Mouse (Mus musculus) mesoderm, embryonic 11.5 days (tissue): ENCODE data around the gene Ech1.
A peak's percentile ranks its signal among the peaks of the same experiment; 100 is the strongest.

Experiments used
- DNase-seq: peaks from one replicate; pipeline ENCODE4 v3.0.0-alpha.2; 2012; ENCODE audit warnings: low read depth, low spot score

The Ech1 gene

DNA sequence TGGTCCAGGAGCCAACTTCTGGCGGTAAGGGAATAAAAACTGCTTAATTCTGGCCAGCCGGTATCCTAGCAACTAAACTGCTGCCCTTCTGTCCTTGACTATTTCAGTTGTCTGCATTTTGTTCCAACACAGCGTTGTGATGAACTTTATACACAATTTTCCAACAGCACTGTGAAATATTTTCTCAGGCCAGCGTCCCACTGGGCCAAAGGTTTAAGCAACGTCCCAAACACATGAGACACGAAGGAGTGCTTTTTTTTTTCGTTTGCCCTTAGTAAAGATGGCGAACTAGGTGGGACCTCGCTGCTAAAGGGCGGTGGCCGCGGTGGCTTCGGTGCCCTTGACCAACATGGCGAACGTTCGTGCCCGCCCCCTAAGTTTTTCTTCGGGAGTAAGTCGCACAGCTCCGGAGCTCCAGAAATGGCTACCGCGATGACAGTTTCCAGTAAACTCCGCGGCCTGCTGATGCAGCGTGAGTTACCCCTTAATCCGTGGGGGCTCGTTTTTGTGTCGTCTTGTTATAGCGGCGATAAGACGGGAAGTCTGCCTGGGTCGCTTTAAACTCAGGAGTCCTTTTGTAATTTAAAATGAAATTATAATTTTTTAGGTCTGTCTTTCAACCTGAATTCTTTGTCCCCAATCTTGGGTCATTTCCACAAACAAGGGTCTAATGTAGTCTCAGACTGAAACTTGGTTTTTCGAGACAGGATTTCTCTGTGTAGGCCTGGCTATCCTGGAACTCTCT is at the start of gene Ech1:
Gene Ech1 (plus strand): TSS at position 277 of the 745 bp plus-strand sequence.
- peak; percentile 94 for DNase-seq

DNA sequence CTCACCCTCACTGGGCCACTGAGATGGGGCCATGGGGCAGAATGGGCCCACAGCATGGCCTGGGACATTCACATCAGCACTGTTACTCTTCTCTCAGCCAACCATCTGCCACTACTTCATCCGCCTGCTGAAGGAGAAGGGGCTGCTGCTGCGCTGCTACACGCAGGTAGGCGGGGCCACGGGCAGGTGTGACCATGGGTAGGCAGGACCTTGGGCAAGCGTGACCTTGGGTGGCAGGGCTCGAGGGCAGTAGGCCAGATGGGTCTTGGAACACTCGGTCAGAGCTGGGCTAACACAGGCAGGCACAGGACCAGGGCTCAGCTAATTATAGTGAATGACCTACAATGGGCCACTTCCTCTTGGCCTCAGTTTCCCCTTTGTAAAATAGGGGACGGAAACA is 46.2 kb upstream of the Ech1 start:
- no peak for DNase-seq

DNA sequence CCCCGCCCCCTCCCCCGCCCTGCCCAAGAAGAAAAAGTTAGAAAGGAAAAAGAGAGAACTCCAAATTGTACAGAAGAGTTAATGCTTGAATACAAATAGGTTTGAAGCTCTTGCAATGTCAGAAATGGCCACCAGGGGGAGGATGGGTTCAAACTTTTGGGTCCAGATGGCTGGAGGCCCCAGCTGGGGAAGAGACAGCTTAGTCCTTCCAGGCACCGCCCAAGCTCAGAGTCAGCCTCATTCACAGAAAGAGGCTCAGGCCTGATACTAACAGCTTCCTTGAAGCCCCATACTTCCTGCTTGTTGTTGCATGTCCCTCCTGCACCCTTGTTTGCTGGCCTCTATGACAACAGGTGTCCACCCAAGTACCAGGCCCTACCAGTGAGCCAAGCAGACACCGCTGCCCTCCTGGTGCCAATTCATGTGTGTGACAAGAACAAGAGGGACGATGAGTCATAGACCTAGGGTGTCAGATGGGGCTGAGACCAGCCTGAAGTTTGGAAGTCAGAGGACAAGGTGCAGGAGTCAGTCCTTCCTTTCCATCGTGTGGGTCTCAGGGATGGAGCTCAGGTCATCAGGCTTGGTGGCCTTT is 44.9 kb upstream of the Ech1 start:
- peak; percentile 87 for DNase-seq

DNA sequence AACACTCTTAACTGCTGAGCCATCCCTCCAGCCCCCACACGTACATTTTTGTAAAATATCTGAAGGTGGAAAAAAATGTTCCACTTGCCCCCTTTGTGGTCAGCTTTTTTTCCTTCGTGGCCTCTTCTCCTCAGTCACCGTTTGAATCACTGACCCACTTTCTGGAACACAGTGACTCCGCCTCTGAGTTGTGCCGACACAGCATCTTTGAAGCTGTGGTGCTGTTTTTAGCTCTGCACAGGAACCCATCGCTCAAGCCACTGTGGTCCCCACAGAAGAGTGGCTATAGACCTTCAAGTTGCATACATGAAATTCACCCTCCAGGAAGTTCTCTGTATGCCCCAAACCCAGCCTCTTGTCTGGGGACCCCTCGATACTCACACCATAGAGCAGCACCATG is 44.2 kb upstream of the Ech1 start:
- DNase-seq: no peak

DNA sequence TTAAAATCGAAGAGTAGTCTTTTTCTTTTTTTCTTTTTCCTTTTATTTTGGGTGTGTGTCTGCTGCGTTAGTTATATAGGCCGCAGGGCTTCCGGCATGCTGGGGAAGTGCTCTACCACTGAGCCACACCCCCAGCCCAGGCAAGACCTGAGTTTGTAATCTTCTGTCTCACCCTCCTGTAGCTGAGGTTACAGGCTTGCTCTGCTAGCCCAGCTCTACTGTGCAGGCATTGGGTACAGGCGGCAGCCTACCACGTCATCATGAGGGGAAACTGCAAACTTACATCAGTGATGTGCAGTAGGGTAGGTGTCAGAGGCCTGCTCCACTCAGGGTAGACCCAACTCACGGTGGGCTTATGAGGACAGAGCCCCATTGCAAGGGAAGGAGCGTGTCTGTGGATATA is 43.8 kb upstream of the Ech1 start:
- no peak for DNase-seq

DNA sequence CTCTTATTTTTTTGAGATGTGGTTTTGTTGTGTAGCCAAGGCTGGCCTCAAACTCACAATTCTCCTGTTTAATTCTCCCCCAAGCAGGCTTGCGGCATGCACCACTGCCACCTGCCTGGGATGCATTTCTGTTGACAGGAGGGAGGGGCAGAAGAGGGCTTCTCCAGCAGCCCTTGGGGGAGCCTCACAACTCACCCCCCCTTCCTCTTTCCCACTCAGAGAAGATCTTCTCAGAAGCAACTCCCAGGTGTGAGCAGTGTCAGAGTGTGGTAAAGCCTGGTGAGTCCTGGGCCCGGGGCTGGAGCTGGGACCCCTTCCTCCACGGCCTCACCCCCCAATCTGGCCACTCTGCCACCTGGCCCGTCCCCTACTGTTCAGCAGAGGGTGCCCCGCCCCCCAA is 39.9 kb upstream of the Ech1 start:
- DNase-seq: no peak

DNA sequence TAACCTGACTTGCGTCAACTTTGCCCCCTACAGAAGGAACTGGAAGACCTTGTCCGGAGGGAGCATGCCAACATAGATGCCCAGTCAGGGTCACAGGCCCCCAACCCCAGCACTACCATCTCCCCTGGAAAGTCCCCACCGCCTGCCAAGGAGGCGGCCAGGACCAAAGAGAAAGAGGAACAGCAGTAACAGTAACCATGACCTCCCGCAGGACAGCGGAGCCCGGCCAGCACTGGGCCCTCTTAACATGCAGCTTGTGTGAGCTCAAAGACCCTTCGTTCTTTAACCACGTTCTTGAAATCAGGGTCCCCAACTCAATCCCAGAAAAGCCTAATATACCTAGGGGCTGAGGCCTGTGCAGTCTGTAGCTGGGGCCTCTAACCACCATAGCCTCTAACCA is 37.1 kb upstream of the Ech1 start:
- no peak for DNase-seq

DNA sequence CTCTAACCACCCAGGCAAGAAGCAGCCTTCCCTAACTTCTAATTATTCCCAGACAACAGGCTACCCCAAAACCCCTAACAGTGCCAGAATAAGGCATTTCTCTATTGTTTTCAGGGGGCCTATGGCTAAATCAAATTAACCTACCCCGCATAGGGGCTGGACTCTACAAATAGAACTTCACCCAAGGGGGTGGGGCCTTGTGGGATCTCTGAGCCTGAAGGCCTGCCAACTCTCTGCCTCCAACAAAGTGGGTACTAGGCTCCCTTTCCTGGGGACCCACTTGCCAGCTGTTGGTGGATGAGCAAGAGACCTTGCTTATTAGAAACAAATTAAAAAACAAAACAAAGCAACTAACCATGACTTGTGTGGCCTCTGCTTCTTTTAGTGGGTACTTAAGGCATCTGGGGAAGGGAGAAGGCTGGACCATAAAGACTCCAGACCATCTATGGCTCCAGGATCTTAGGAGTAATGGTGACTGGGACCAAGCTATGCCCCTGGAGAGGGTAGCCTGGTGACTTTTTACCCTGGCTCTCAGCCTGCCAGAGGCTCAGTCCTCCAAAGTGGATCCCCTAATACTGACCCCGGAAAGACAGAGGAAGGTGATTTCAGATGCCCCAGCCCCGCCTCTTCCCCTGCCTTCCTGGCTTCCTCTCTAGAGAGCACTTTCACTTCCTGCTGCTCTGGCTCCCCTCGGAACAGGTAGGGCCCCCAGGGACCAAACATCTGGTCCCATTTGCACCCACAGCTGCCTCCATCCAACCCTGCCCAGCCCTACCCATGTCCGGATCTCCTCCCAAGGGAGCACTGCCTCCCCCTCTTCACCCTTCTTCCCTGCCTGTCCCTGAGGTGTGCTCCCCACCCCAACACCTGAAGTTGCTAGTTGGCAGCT is 36.5 kb upstream of the Ech1 start, which contains the start of gene Rinl:
Gene Rinl (plus strand): TSS at position 663 of the 889 bp plus-strand sequence.
- DNase-seq: no peak

DNA sequence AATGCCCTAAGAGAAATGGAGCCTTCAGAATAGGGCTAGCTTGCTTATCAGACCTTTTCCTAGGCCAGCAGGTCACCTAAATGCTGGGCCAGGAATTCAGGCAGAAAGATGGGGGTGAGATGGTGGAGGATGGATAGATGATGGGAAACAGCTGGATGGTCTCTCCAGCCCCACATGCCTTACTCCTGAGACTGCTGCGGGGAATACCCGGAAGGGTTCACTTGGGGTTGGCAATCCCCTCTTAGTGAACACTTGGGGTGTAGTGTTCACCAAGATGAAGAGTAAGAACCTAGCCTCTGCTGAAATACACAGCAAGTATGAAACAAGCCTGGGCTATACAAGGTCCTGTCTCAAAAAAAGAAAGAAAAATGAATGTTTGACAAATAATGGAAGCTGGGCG is 35.8 kb upstream of the Ech1 start:
- no peak for DNase-seq

DNA sequence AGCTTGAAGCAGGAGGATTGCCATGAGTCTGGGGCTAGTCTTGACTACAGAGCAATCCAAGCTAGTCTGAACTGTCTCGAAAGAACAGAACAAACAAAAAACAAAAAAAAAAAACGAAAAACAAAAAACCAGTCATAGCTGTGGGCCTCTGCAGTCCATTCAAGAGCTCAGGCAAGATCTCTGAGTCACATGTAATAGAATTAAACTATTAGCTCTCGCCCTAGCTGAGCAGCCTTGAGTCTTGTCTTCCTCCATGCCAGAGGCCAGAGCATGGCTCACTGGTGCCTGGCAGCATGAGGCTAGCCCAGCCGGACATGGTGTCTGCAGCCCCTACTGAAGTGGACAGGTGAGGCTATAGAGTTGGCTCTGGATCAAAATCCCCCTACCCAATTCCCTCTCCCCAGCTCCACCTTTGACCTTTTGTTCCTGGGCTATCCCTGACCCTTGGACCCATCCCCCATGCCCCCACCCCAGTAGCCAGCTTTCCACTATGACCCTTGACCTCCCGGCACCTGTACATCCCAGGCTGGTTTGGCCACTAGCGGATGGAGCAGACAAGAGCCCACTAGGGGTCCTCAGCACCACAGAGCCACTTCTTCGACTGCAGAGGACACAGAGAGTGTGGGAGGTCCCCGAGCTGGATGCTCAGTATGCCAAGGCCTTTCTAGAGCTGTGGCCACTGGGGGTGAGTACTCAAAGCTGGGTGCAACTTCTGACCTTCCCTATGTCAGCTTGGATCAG is 34.8 kb upstream of the Ech1 start:
- no peak for DNase-seq

DNA sequence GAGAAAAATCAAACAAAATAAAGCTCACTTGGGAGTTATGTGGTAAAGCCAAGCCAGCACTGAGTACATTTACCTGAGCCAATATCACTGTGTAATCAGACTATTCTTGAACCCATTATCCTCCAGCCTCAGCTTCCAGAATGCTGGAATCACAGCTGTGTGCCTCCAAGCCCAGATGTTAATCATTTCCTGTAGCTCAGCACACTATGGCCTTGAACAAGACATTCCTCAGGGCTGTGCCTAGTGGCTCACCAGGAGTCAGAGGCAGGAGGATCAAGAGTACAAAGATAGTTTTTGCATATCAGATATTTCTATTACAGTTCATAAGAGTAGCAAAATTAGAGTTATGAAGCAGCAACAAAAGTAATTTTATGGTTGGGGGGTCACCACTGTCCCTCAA is 33.3 kb upstream of the Ech1 start:
- no peak for DNase-seq

DNA sequence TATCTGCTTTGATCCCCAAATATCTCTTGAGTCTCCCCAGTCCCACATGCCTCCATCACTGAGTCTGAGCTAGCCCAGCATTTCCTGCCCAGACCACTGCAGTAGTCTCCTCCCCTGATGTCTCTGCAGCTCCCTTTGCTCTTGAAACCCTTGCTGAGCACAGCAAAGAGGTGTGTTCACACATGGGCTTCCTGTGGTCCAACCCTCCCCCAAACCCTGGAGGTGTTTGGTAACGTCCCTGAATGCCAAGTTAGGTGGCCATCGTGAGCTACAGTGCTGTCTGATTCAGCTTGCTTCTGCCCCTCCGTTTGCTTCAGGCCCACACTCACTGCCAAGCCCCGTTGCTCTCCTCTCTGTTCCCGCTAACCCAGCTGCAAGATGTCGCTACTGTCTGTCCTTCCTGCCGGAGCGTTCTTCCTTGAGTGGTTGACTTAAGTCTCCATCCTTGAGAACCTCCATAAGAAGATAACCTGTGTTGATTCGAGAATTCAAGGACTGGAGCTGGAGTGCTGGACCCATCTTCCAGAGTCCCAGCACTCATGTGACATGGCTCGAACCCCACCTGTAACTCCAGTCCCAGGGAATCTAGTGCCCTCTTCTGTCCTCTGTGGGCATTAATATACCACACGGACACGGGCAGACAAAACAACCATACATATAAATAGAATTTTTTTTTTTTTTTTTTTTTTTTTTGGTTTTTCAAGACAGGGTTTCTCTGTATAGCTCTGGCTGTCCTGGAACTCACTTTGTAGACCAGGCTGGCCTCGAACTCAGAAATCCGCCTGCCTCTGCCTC is 32.4 kb upstream of the Ech1 start:
- no peak for DNase-seq

DNA sequence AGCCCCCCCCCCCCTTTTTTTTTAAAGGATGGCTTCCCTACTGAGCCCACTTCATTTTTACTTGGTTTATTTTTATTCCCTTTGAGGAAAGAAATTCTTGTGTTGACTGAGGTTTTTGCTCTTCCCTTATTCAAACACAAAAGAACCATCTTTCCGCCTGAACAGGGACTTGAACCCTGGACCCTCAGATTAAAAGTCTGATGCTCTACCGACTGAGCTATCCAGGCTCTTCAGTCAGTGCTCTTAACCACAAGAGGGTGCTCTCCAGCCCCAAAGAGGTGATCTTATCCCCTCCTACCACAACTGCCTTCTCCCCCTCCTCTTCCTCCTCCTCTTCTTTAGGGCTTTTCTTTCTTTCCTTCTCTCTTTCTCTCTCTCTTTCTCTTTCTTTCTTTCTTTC is 31.2 kb upstream of the Ech1 start:
- DNase-seq: no peak

- no peak for DNase-seq
Observed at GRCm38 (mm10) chr7:28794496-28794895, 30.5 kb upstream of the Ech1 start.

- no peak for DNase-seq
Observed at GRCm38 (mm10) chr7:28795832-28796231, 29.2 kb upstream of the Ech1 start.

- DNase-seq: peak; percentile 79
Observed at GRCm38 (mm10) chr7:28796562-28796975, 28.4 kb upstream of the Ech1 start.

DNA sequence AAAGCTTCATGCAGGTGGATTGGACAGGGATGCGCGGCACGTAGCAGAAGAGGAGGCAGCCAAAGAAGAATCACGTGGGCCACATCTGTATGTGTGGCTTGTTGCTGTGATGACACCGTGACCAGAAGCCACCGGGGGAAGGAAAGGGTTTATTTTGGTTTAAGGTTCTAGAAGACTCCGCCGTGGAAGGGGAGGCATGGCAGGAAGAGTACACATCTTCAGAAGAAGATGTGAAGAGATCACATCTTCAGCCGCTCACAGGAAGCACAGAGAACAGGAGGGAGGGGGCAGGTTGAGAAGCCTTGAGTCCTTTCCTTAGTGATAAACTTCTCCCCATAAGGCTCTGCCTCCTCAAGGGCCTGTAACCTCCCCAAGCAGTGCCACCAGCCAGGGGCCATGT is 25.0 kb upstream of the Ech1 start:
- DNase-seq: no peak

GRCm38 (mm10) chr7:28801451-28801850 is 23.6 kb upstream of the Ech1 start:
- no peak for DNase-seq

GRCm38 (mm10) chr7:28801901-28802670 is 22.9 kb upstream of the Ech1 start:
- peak; percentile 54 for DNase-seq
